In genomic region chr16:6997834-6998233, GRCm38 (mm10) we compare ENCODE assay signal across 17 mouse cellular contexts.
"Had no signal": no experiment of that assay in that cellular context is flagged by ENCODE, and none has a peak within 500 bp of the region (broad histone marks: within the 10 kb centered on the region; RNA-seq: fewer than 3 reads in every experiment).

No protein-coding gene starts in this region.

- H3K27ac ChIP-seq: lung, embryonic 15.5 days; macrophage; midbrain, embryonic 13.5 days; midbrain, embryonic 15.5 days; neural tube, embryonic 12.5 days; stomach, embryonic 15.5 days; stomach, postnatal 0 days had no signal

- H3K4me2 ChIP-seq: lung, embryonic 15.5 days; midbrain, embryonic 11.5 days; midbrain, embryonic 13.5 days; midbrain, embryonic 15.5 days; neural tube, embryonic 12.5 days; stomach, embryonic 15.5 days had no signal

- H3K9me3 ChIP-seq: lung, embryonic 15.5 days; midbrain, embryonic 13.5 days; midbrain, embryonic 15.5 days; neural tube, embryonic 12.5 days; stomach, embryonic 15.5 days had no signal

- H3K4me1 ChIP-seq: midbrain, embryonic 13.5 days; midbrain, embryonic 15.5 days; neural tube, embryonic 12.5 days; stomach, embryonic 15.5 days had no signal

- H3K27me3 ChIP-seq: lung, embryonic 15.5 days; midbrain, embryonic 13.5 days; midbrain, embryonic 15.5 days; neural tube, embryonic 12.5 days; stomach, embryonic 15.5 days had no signal

- H3K9ac ChIP-seq: liver, postnatal 0 days; lung, embryonic 15.5 days; midbrain, embryonic 13.5 days; midbrain, embryonic 15.5 days; neural tube, embryonic 12.5 days; stomach, embryonic 15.5 days had no signal

- DNase-seq: liver, postnatal 0 days; lung, adult 2 months; lung, postnatal 14 days; lung, postnatal 36 days; right cerebral cortex, postnatal 14 days; thymus, adult 18-20 months; thymus, postnatal 14 days; thymus, postnatal 36 days had no signal

- H3K36me3 ChIP-seq: lung, embryonic 15.5 days; midbrain, embryonic 13.5 days; midbrain, embryonic 15.5 days; neural tube, embryonic 12.5 days; stomach, embryonic 15.5 days had no signal

- H3K4me3 ChIP-seq: lung, embryonic 15.5 days; midbrain, embryonic 13.5 days; midbrain, embryonic 15.5 days; neural tube, embryonic 12.5 days; stomach, embryonic 15.5 days had no signal

- ATAC-seq: liver, postnatal 0 days; lung, postnatal 0 days; midbrain, embryonic 13.5 days; midbrain, embryonic 15.5 days had no signal
